Mouse (Mus musculus) liver, embryonic 14.5 days (tissue): ENCODE data around the gene Hoxb4. TPM values are rescaled to one million over a fixed set of nuclear protein-coding genes. Genes with fewer than 3 reads are reported as not detected.

Source experiments
- ATAC-seq: fragments of 200-750 bp; cut with Nextera tagmentation; 2 replicates; pipeline ENCODE4 v1.8.0; 2017; ENCODE audit warnings: moderate number of reproducible peaks, mild to moderate bottlenecking, moderate library complexity; ENCODE audit not compliant: insufficient read depth
- DNase-seq, 3 experiments: peaks; one replicate each; pipeline ENCODE4 v3.0.0-alpha.2; 2012 to 2013; ENCODE audit warnings: low read depth in 3 of 3, low spot score in 3 of 3
- H3K27ac ChIP-seq: fragments of 300-500 bp; sonication (generic); 2 replicates; pipeline ENCODE4 v1.5.1; 2014; ENCODE audit warnings: moderate library complexity, mild to moderate bottlenecking, control low read depth, inconsistent platforms
- H3K27me3 ChIP-seq: fragments of 300-500 bp; sonication (generic); 2 replicates; pipeline ENCODE4 v1.6.1; 2014; ENCODE audit warnings: mild to moderate bottlenecking, low read length, moderate library complexity; ENCODE audit not compliant: control insufficient read depth, insufficient read depth
- H3K36me3 ChIP-seq: fragments of 300-500 bp; sonication (generic); replicated peaks from 2 replicates; pipeline ENCODE4 v1.6.1; 2014; ENCODE audit warnings: low read depth; ENCODE audit not compliant: control insufficient read depth, insufficient read depth
- H3K4me1 ChIP-seq, 2 experiments: fragments of 200-500 bp in 1 of 2; fragments of 300-500 bp in 1 of 2; sonication (generic) in 1 of 2; replicated peaks; 2 replicates each; pipeline ENCODE4 v1.6.1; 2012 to 2014; ENCODE audit warnings: antibody characterized with exemption in 1 of 2, inconsistent platforms in 1 of 2, low read length in 1 of 2; ENCODE audit not compliant: control insufficient read depth in 2 of 2, insufficient read depth in 2 of 2
- H3K4me2 ChIP-seq: fragments of 300-500 bp; sonication (generic); 2 replicates; pipeline ENCODE4 v1.6.1; 2014; ENCODE audit warnings: low read depth, mild to moderate bottlenecking, control low read depth, moderate library complexity
- H3K4me3 ChIP-seq, 2 experiments: fragments of 200-500 bp in 1 of 2; fragments of 300-500 bp in 1 of 2; sonication (generic) in 1 of 2; 2 replicates each; pipeline ENCODE4 v1.5.1; 2012 to 2014; ENCODE audit warnings: low read depth in 2 of 2, low read length in 2 of 2, mild to moderate bottlenecking in 2 of 2, control low read depth in 1 of 2, inconsistent platforms in 1 of 2, moderate library complexity in 1 of 2; ENCODE audit not compliant: insufficient read depth in 1 of 2
- H3K9ac ChIP-seq: fragments of 300-500 bp; sonication (generic); replicated peaks from 2 replicates; pipeline ENCODE4 v1.6.1; 2014; ENCODE audit warnings: mild to moderate bottlenecking, control low read depth, moderate library complexity
- H3K9me3 ChIP-seq: fragments of 300-500 bp; sonication (generic); 2 replicates; pipeline ENCODE4 v1.6.1; 2016; ENCODE audit warnings: low read length, mixed read lengths; ENCODE audit not compliant: control insufficient read depth
- CTCF ChIP-seq: IDR thresholded peaks from 2 replicates; pipeline ENCODE4 v1.5.1; 2016; ENCODE audit warnings: antibody characterized with exemption, low read depth, control low read depth
- EP300 ChIP-seq: IDR thresholded peaks from 2 replicates; pipeline ENCODE4 v1.6.1; 2016; ENCODE audit warnings: antibody characterized with exemption, low read depth
- WGBS: fragments of 180-500 bp; shearing (Covaris S2); extraction: QIAGEN DNeasy Blood & Tissue Kit; methylation state at CpG from one replicate; pipeline ENCODE4 v1.1.7; 2014; ENCODE audit not compliant: insufficient replicate concordance; 5-methylcytosine and 5-hydroxymethylcytosine counted together
- polyA plus RNA-seq, 2 experiments: library from polyadenylated mRNA; depleted of rRNA in 1 of 2; stranded (reverse) in 1 of 2; unstranded in 1 of 2; fragments of >200 nt; fragmentation: Nextera tagmentation in 1 of 2; extraction: Ambion mirVana in 1 of 2; gene quantifications; 2 replicates each; pipeline versions ENCODE4 v1.2.1 to v1.2.3; 2012 to 2014

The Hoxb4 gene
- polyA plus RNA-seq, 2 experiments: 0.06 to 0.48 TPM

GRCm38 (mm10) chr11:96322738-96323137, 4.7 kb downstream of the Hoxb4 start:
- Histone ChIP-seq H3K4me1 (no peaks in the 10 kb centered on the region), H3K4me3 (no peak overlapping the region), H3K4me2 (no peak overlapping the region), H3K9ac (no peak overlapping the region), H3K27me3 (peaks cover 74% of the 10 kb centered on the region), H3K27ac (no peak overlapping the region), H3K36me3 (no peaks in the 10 kb centered on the region), H3K9me3 (no peaks in the 10 kb centered on the region)
- ATAC-seq (no peak), DNase-seq (no peak)
- TF ChIP-seq CTCF (no peak), EP300 (no peak)
- WGBS: 31% methylated on average over 6 of the region's 6 CpGs

DNA sequence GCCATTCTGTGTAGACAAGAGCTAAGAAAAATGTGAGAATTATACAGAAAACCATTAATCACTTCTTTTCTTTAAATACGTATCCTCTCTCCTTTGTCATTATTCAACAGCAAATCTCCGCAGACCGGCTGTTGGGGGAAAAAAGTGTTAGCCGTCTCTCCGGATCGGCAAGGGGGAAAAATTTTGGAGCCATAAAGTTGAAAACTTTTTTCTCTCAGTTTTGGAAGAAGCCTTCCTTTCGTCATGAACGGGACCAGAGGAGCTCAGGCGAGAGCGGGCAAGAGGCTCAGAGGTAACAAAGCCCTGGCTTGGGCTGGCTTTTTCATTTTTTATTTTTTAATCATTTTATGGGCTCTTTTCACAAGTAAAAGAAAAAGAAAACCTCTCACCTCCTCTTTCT, 5.1 kb downstream of the Hoxb4 start, which contains the start of gene Hoxb3:
Gene Hoxb3, plus strand, starts transcription at position 173 of the 400 bp plus-strand sequence.
- Histone ChIP-seq H3K4me2 (no peak within 1 kb of the TSS), H3K4me3 (no peak within 1 kb of the TSS), H3K27me3 (peaks cover 72% of the 10 kb centered on the region), H3K36me3 (no peaks in the 10 kb centered on the region), H3K27ac (no peak within 1 kb of the TSS), H3K9me3 (no peaks in the 10 kb centered on the region), H3K4me1 (no peaks in the 10 kb centered on the region), H3K9ac (no peak within 1 kb of the TSS)
- 55% methylated on average over 10 of the region's 10 CpGs for WGBS
- no peak for DNase-seq
- no peak for ATAC-seq
- no peak for TF ChIP-seq CTCF
- TF ChIP-seq EP300: no peak

GRCm38 (mm10) chr11:96324125-96324524, 6.1 kb downstream of the Hoxb4 start:
- H3K4me1 ChIP-seq: no peaks in the 10 kb centered on the region
- H3K27ac ChIP-seq: no peak overlapping the region
- ATAC-seq (no peak), DNase-seq (no peak)
- no peak overlapping the region for H3K9ac ChIP-seq
- TF ChIP-seq CTCF (no peak), EP300 (no peak)
- H3K27me3 ChIP-seq: peaks cover 68% of the 10 kb centered on the region
- H3K4me3 ChIP-seq: no peak overlapping the region
- no peak overlapping the region for H3K4me2 ChIP-seq
- WGBS: 18% methylated on average over 5 of the region's 5 CpGs
- no peaks in the 10 kb centered on the region for H3K9me3 ChIP-seq
- no peaks in the 10 kb centered on the region for H3K36me3 ChIP-seq

DNA sequence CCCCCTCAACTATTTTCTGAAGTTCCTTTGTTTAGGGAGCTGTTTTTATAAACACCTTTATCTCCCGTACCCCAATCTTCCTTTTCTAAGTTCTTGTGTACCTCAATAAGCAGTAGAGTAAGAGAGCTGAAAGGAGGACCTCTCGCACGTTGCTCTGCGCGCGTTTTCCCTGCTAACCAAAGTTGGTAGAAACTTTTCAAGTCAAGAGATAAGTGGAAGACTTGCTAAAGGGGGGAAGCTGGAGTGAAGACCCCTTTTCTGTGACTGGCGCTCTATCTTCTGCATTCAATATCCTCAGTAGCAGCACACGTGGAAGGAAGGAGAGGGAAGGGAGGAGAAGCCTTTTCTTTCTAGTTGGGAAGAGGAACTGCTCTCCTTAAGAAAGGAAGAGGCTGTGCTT, 6.9 kb downstream of the Hoxb4 start:
- Histone ChIP-seq H3K27ac (no peak overlapping the region), H3K4me3 (no peak overlapping the region), H3K4me1 (no peaks in the 10 kb centered on the region), H3K27me3 (peaks cover 63% of the 10 kb centered on the region), H3K4me2 (no peak overlapping the region), H3K9me3 (no peaks in the 10 kb centered on the region), H3K36me3 (no peaks in the 10 kb centered on the region), H3K9ac (no peak overlapping the region)
- WGBS: 27% methylated on average over 8 of the region's 8 CpGs
- DNase-seq (no peak), ATAC-seq (no peak)
- no peak for TF ChIP-seq EP300
- TF ChIP-seq CTCF: no peak

DNA sequence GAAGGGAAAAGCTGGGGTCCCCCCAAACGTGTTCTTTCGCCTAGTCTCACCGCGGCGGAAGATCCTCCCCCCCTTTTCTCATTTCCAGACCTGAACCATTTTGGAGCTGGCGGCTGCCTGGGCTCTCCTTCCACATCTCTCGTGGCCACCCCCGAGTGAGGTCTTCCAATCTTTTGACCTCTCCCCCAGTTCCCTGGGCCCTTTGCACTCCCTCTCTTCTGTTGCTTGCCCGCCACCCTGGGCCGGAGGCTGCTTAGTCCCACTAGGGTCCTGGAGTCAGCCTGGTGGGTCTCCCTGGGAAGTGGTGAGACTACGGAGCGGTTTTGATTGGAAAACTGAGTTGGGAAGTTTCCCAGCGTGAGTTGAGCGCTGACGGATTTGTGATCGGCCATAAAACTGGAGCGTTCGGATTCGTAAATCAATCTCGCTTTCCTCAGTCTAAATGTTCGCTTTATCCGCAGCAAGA, 7.7 kb downstream of the Hoxb4 start:
- Histone ChIP-seq H3K36me3 (no peaks in the 10 kb centered on the region), H3K9ac (no peak overlapping the region), H3K27ac (no peak overlapping the region), H3K4me2 (no peak overlapping the region), H3K27me3 (peaks cover 63% of the 10 kb centered on the region), H3K4me3 (no peak overlapping the region), H3K4me1 (no peaks in the 10 kb centered on the region), H3K9me3 (no peaks in the 10 kb centered on the region)
- no peak for TF ChIP-seq EP300
- TF ChIP-seq CTCF: no peak
- DNase-seq: no peak
- WGBS: 47% methylated on average over 22 of the region's 22 CpGs
- ATAC-seq: no peak
